Comparison of ENCODE assay signal across 19 mouse cellular contexts in genomic region chr7:106651555-106652343, GRCm38 (mm10). TPM values are rescaled to one million over a fixed set of nuclear protein-coding genes. Genes with fewer than 3 reads are reported as not detected.
DNase-seq lines count a peak whose midpoint lies in the region; ATAC-seq and TF ChIP-seq lines count a peak whose summit lies in the region.
"Had no signal": no experiment of that assay in that cellular context is flagged by ENCODE, and none has a peak within 500 bp of the region (broad histone marks: within the 10 kb centered on the region; RNA-seq: fewer than 3 reads in every experiment).

No protein-coding gene starts in this region.

- no peak for TF ChIP-seq CTCF in cerebellum, adult 2 months (IDR thresholded peaks at IDR 0.05; ENCODE audit: borderline replicate concordance, insufficient read depth, low read depth, low read length)

- H3K4me2 ChIP-seq in forebrain, embryonic 16.5 days (ENCODE audit: low read length) = no peak overlapping the region
- H3K4me2 ChIP-seq: limb, embryonic 13.5 days; midbrain, embryonic 12.5 days; neural tube, embryonic 12.5 days had no signal

- H3K27me3 ChIP-seq in forebrain, embryonic 16.5 days (replicated peaks; ENCODE audit: control insufficient read depth, insufficient read depth, low read length) = no peaks in the 10 kb centered on the region
- no peaks in the 10 kb centered on the region for H3K27me3 ChIP-seq in cerebellum, adult 2 months (ENCODE audit: control insufficient read depth, insufficient read depth, low read length)
- H3K27me3 ChIP-seq: limb, embryonic 13.5 days; midbrain, embryonic 12.5 days; neural tube, embryonic 12.5 days had no signal

- intact Hi-C loops in left cerebral cortex, postnatal 25 days (cut with DNase I) = no loop called here

- no peaks in the 10 kb centered on the region for H3K4me1 ChIP-seq in forebrain, embryonic 16.5 days (replicated peaks; ENCODE audit: control insufficient read depth, insufficient read depth, low read length)
- no peaks in the 10 kb centered on the region for H3K4me1 ChIP-seq in cerebellum, adult 2 months (ENCODE audit: control insufficient read depth, insufficient read depth, low read length)
- H3K4me1 ChIP-seq: hindbrain, embryonic 10.5 days; limb, embryonic 13.5 days; midbrain, embryonic 12.5 days; neural tube, embryonic 12.5 days had no signal

- no peaks in the 10 kb centered on the region for H3K36me3 ChIP-seq in macrophage (ENCODE audit: inconsistent target)
- H3K36me3 ChIP-seq in forebrain, embryonic 16.5 days (ENCODE audit: control insufficient read depth, insufficient read depth) = no peaks in the 10 kb centered on the region
- H3K36me3 ChIP-seq: hindbrain, embryonic 10.5 days; limb, embryonic 13.5 days; midbrain, embryonic 12.5 days; neural tube, embryonic 12.5 days had no signal

- peak overlapping the region; percentile 94 for H3K27ac ChIP-seq in macrophage
- no peak overlapping the region for H3K27ac ChIP-seq in forebrain, embryonic 16.5 days (ENCODE audit: low read length)
- no peak overlapping the region for H3K27ac ChIP-seq in cerebellum, adult 2 months (ENCODE audit: insufficient read depth, low read length)
- H3K27ac ChIP-seq: hindbrain, embryonic 10.5 days; limb, embryonic 13.5 days; midbrain, embryonic 12.5 days; neural tube, embryonic 12.5 days had no signal

- peak; percentile 33 to 48 for DNase-seq in B cell, adult 2 months
- no peak for DNase-seq in left cerebral cortex, postnatal 25 days (ENCODE audit: low spot score in 2 of 2)
- DNase-seq in cerebellum, adult 2 months = no peak
- DNase-seq: cerebellum, adult 18-20 months; kidney, adult 18-20 months; layer of hippocampus, adult 9-11 months; right cerebral cortex, adult 18-20 months had no signal

- no peak overlapping the region for H3K4me3 ChIP-seq in macrophage (ENCODE audit: inconsistent target)
- H3K4me3 ChIP-seq in forebrain, embryonic 16.5 days (replicated peaks; ENCODE audit: low read length) = no peak overlapping the region
- no peak overlapping the region for H3K4me3 ChIP-seq in cerebellum, adult 2 months (replicated peaks; ENCODE audit: insufficient read depth, low read depth, low read length)
- H3K4me3 ChIP-seq: hindbrain, embryonic 10.5 days; limb, embryonic 13.5 days; midbrain, embryonic 12.5 days; neural tube, embryonic 12.5 days had no signal

- peak; percentile 68 for ATAC-seq in CD4-positive, CD25-positive, alpha-beta regulatory T cell, adult 4 months
- ATAC-seq in common myeloid progenitor, adult 5-6 weeks (replicated peaks; ENCODE audit: low read depth, poor library complexity, severe bottlenecking) = peak; percentile 89
- no peak for ATAC-seq in forebrain, embryonic 16.5 days

- no peaks in the 10 kb centered on the region for H3K79me2 ChIP-seq in macrophage (ENCODE audit: inconsistent target)

- no peak for TF ChIP-seq POLR2A in cerebellum, adult 2 months (IDR thresholded peaks at IDR 0.05; ENCODE audit: borderline replicate concordance, insufficient read depth, low read length)

- 0 out of 2 replicates have a peak, but pooled peaks cover under 1% of the 10 kb centered on the region for H3K9me3 ChIP-seq in forebrain, embryonic 16.5 days (ENCODE audit: control insufficient read depth, low read length)
- H3K9me3 ChIP-seq: hindbrain, embryonic 10.5 days; limb, embryonic 13.5 days; midbrain, embryonic 12.5 days; neural tube, embryonic 12.5 days had no signal

- no peak overlapping the region for H3K9ac ChIP-seq in forebrain, embryonic 16.5 days (replicated peaks; ENCODE audit: low read depth, low read length)
- H3K9ac ChIP-seq: limb, embryonic 13.5 days; midbrain, embryonic 12.5 days; neural tube, embryonic 12.5 days had no signal

RNA-seq across cellular contexts. Expression of gene Olfr693, which starts 28.6 kb away (rescaled TPM):
- polyA plus RNA-seq in CD4-positive, CD25-positive, alpha-beta regulatory T cell, adult 4 months (2017; shearing (Covaris generic)) = not detected
- not detected in 2 replicates for total RNA-seq in common myeloid progenitor, adult 5-6 weeks (2017)
- total RNA-seq in macrophage (2018; cell fraction: chromatin; rRNA removed) = not detected
- total RNA-seq in macrophage (2018; cell fraction: cytosol; rRNA removed) = not detected
- not detected for total RNA-seq in macrophage (2018; cell fraction: nucleus; rRNA removed)
- polyA plus RNA-seq in macrophage (2018) = not detected in 3 replicates
- total RNA-seq in left cerebral cortex, postnatal 25 days (2021) = not detected
- not detected in 2 replicates for polyA plus RNA-seq in forebrain, embryonic 16.5 days (2015; fragmentation: Nextera tagmentation; extraction: Ambion mirVana)
- not detected in 2 replicates for polyA plus RNA-seq in cerebellum, adult 2 months (2012; rRNA removed)
- total RNA-seq: adrenal gland, adult 18-20 months had no signal
- polyA plus RNA-seq: frontal cortex, adult 2 months; gonadal fat pad, adult 2 months; hindbrain, embryonic 10.5 days; limb, embryonic 13.5 days; midbrain, embryonic 12.5 days; neural tube, embryonic 12.5 days had no signal

RNA-seq across cellular contexts. Expression of gene Olfr694, which starts 39.9 kb away (rescaled TPM):
- polyA plus RNA-seq in CD4-positive, CD25-positive, alpha-beta regulatory T cell, adult 4 months (2017; shearing (Covaris generic)) = not detected
- total RNA-seq in common myeloid progenitor, adult 5-6 weeks (2017) = not detected in 2 replicates
- not detected for total RNA-seq in macrophage (2018; cell fraction: chromatin; rRNA removed)
- not detected for total RNA-seq in macrophage (2018; cell fraction: cytosol; rRNA removed)
- total RNA-seq in macrophage (2018; cell fraction: nucleus; rRNA removed) = not detected
- polyA plus RNA-seq in macrophage (2018) = not detected in 3 replicates
- total RNA-seq in left cerebral cortex, postnatal 25 days (2021) = not detected
- polyA plus RNA-seq in forebrain, embryonic 16.5 days (2015; fragmentation: Nextera tagmentation; extraction: Ambion mirVana) = not detected in 2 replicates
- polyA plus RNA-seq in cerebellum, adult 2 months (2012; rRNA removed) = not detected in 2 replicates
- total RNA-seq: adrenal gland, adult 18-20 months had no signal
- polyA plus RNA-seq: frontal cortex, adult 2 months; gonadal fat pad, adult 2 months; hindbrain, embryonic 10.5 days; limb, embryonic 13.5 days; midbrain, embryonic 12.5 days; neural tube, embryonic 12.5 days; testis, adult 2 months had no signal

Comparison
In these comparisons a context has a peak if more than half of its experiments do, and no peak if none do; other contexts are left out.
1. DNase-seq: peak in B cell, adult 2 months (2 of 2); none in left cerebral cortex, postnatal 25 days (0 of 2) and cerebellum, adult 2 months (0 of 2).